Mouse (Mus musculus): ENCODE measurements around the gene BC048562. TPM values are rescaled to one million over a fixed set of nuclear protein-coding genes. Genes with fewer than 3 reads are reported as not detected.

BC048562 gene
- polyA plus RNA-seq, 1 experiment from 2014 or later, result not detected

Other genes starting within 250 kb of the BC048562 start
- gene Bsn, start 246.1 kb upstream of the BC048562 start, polyA plus RNA-seq (2014; fragmentation: Nextera tagmentation; extraction: Ambion mirVana), result 2.4 TPM in 2 replicates
- gene Dag1, start 172.5 kb upstream of the BC048562 start, polyA plus RNA-seq (2014; fragmentation: Nextera tagmentation; extraction: Ambion mirVana), result 48.8 and 55.2 TPM in 2 replicates
- 61.2 and 64.0 TPM in 2 replicates for gene Nicn1, start 146.1 kb upstream of the BC048562 start, polyA plus RNA-seq (2014; fragmentation: Nextera tagmentation; extraction: Ambion mirVana)
- 24.2 and 27.1 TPM in 2 replicates for gene Amt, start 139.6 kb upstream of the BC048562 start, polyA plus RNA-seq (2014; fragmentation: Nextera tagmentation; extraction: Ambion mirVana)
- 278 and 298 TPM in 2 replicates for gene Rhoa, start 130.4 kb upstream of the BC048562 start, polyA plus RNA-seq (2014; fragmentation: Nextera tagmentation; extraction: Ambion mirVana)
- gene Tcta, start 130.3 kb upstream of the BC048562 start, polyA plus RNA-seq (2014; fragmentation: Nextera tagmentation; extraction: Ambion mirVana), result 30.8 and 34.6 TPM in 2 replicates
- gene Gpx1, start 97.6 kb upstream of the BC048562 start, polyA plus RNA-seq (2014; fragmentation: Nextera tagmentation; extraction: Ambion mirVana), result 796 and 834 TPM in 2 replicates
- gene Usp4, start 88.6 kb upstream of the BC048562 start, polyA plus RNA-seq (2014; fragmentation: Nextera tagmentation; extraction: Ambion mirVana), result 130 and 140 TPM in 2 replicates
- gene 1700102P08Rik, start 43.7 kb upstream of the BC048562 start, polyA plus RNA-seq (2014; fragmentation: Nextera tagmentation; extraction: Ambion mirVana), result 1.2 and 1.4 TPM in 2 replicates
- 0.89 and 1.6 TPM in 2 replicates for gene Ccdc36, start 8.0 kb upstream of the BC048562 start, polyA plus RNA-seq (2014; fragmentation: Nextera tagmentation; extraction: Ambion mirVana)
- gene Ccdc71, start 24.0 kb downstream of the BC048562 start, polyA plus RNA-seq (2014; fragmentation: Nextera tagmentation; extraction: Ambion mirVana), result 48.1 and 48.6 TPM in 2 replicates
- 34.4 and 36.2 TPM in 2 replicates for gene Klhdc8b, start 25.1 kb downstream of the BC048562 start, polyA plus RNA-seq (2014; fragmentation: Nextera tagmentation; extraction: Ambion mirVana)
- 20.1 and 21.4 TPM in 2 replicates for gene Lamb2, start 43.3 kb downstream of the BC048562 start, polyA plus RNA-seq (2014; fragmentation: Nextera tagmentation; extraction: Ambion mirVana)
- gene Usp19, start 54.1 kb downstream of the BC048562 start, polyA plus RNA-seq (2014; fragmentation: Nextera tagmentation; extraction: Ambion mirVana), result 62.2 and 63.0 TPM in 2 replicates
- 103 TPM in 2 replicates for gene Qars, start 71.2 kb downstream of the BC048562 start, polyA plus RNA-seq (2014; fragmentation: Nextera tagmentation; extraction: Ambion mirVana)
- 160 and 175 TPM in 2 replicates for gene Qrich1, start 80.3 kb downstream of the BC048562 start, polyA plus RNA-seq (2014; fragmentation: Nextera tagmentation; extraction: Ambion mirVana)
- 182 and 186 TPM in 2 replicates for gene Impdh2, start 123.8 kb downstream of the BC048562 start, polyA plus RNA-seq (2014; fragmentation: Nextera tagmentation; extraction: Ambion mirVana)
- gene Ndufaf3, start 131.0 kb downstream of the BC048562 start, polyA plus RNA-seq (2014; fragmentation: Nextera tagmentation; extraction: Ambion mirVana), result 51.7 and 51.9 TPM in 2 replicates
- 158 and 172 TPM in 2 replicates for gene Dalrd3, start 133.4 kb downstream of the BC048562 start, polyA plus RNA-seq (2014; fragmentation: Nextera tagmentation; extraction: Ambion mirVana)
- 117 and 132 TPM in 2 replicates for gene Wdr6, start 142.3 kb downstream of the BC048562 start, polyA plus RNA-seq (2014; fragmentation: Nextera tagmentation; extraction: Ambion mirVana)
- gene P4htm, start 161.2 kb downstream of the BC048562 start, polyA plus RNA-seq (2014; fragmentation: Nextera tagmentation; extraction: Ambion mirVana), result 7.2 and 9.8 TPM in 2 replicates
- 46.9 and 50.9 TPM in 2 replicates for gene Arih2, start 212.9 kb downstream of the BC048562 start, polyA plus RNA-seq (2014; fragmentation: Nextera tagmentation; extraction: Ambion mirVana)
- gene Slc25a20, start 225.6 kb downstream of the BC048562 start, polyA plus RNA-seq (2014; fragmentation: Nextera tagmentation; extraction: Ambion mirVana), result 31.2 and 33.3 TPM in 2 replicates

All from midbrain, embryonic 11.5 days (tissue).